9 mouse cellular contexts compared by ENCODE assay signal in genomic region chr7:64192261-64192943, GRCm38 (mm10). TPM values are rescaled to one million over a fixed set of nuclear protein-coding genes. Genes with fewer than 3 reads are reported as not detected.
A peak's percentile ranks its signal among the peaks of the same experiment; 100 is the strongest.
DNase-seq lines count a peak whose midpoint lies in the region; ATAC-seq and TF ChIP-seq lines count a peak whose summit lies in the region.
"Had no signal": no experiment of that assay in that cellular context is flagged by ENCODE, and none has a peak within 500 bp of the region (broad histone marks: within the 10 kb centered on the region; RNA-seq: fewer than 3 reads in every experiment).

No protein-coding gene starts in this region.

- ATAC-seq in hindbrain, postnatal 0 days = 0 out of 2 replicates have a peak, but pooled peaks have one; percentile 29
- no peak for ATAC-seq in hindbrain, embryonic 16.5 days
- peak; percentile 69 for ATAC-seq in stomach, embryonic 16.5 days (ENCODE audit: insufficient read depth, low FRiP score)
- no peak for ATAC-seq in midbrain, embryonic 16.5 days

- H3K27me3 ChIP-seq in hindbrain, postnatal 0 days (ENCODE audit: insufficient read depth, low read length) = no peaks in the 10 kb centered on the region
- H3K27me3 ChIP-seq in hindbrain, embryonic 16.5 days (replicated peaks; ENCODE audit: control insufficient read depth, insufficient read depth, low read length) = no peaks in the 10 kb centered on the region
- H3K27me3 ChIP-seq in stomach, embryonic 16.5 days (ENCODE audit: control insufficient read depth, insufficient read depth, low read length) = no peaks in the 10 kb centered on the region
- no peaks in the 10 kb centered on the region for H3K27me3 ChIP-seq in midbrain, embryonic 16.5 days (ENCODE audit: control insufficient read depth, insufficient read depth, low read depth, low read length)

- no peak for TF ChIP-seq CTCF in hindbrain, postnatal 0 days (IDR thresholded peaks at IDR 0.05; ENCODE audit: low read depth)

- no peaks in the 10 kb centered on the region for H3K36me3 ChIP-seq in hindbrain, postnatal 0 days (ENCODE audit: insufficient read depth, low read length)
- no peaks in the 10 kb centered on the region for H3K36me3 ChIP-seq in hindbrain, embryonic 16.5 days (ENCODE audit: control insufficient read depth, insufficient read depth, low read length)
- no peaks in the 10 kb centered on the region for H3K36me3 ChIP-seq in stomach, embryonic 16.5 days (ENCODE audit: control insufficient read depth, insufficient read depth, low read length)
- no peaks in the 10 kb centered on the region for H3K36me3 ChIP-seq in midbrain, embryonic 16.5 days (ENCODE audit: control insufficient read depth, insufficient read depth, low read length)

- no peak overlapping the region for H3K9ac ChIP-seq in hindbrain, postnatal 0 days (replicated peaks; ENCODE audit: low read length)
- H3K9ac ChIP-seq in hindbrain, embryonic 16.5 days (ENCODE audit: low read depth, low read length) = no peak overlapping the region
- H3K9ac ChIP-seq in stomach, embryonic 16.5 days (ENCODE audit: low read length) = peak overlapping the region; percentile 21; the same call in 1 of the 2 replicates
- no peak overlapping the region for H3K9ac ChIP-seq in midbrain, embryonic 16.5 days (ENCODE audit: low read depth, low read length)

- WGBS in hindbrain, postnatal 0 days = 69% methylated on average over 14 of the region's 14 CpGs
- 76% methylated on average over 14 of the region's 14 CpGs for WGBS in hindbrain, embryonic 16.5 days
- 25% methylated on average over 14 of the region's 14 CpGs for WGBS in stomach, embryonic 16.5 days
- 63% methylated on average over 14 of the region's 14 CpGs for WGBS in midbrain, embryonic 16.5 days

- no peak for DNase-seq in hindbrain, postnatal 0 days (ENCODE audit: low spot score)
- DNase-seq in 416B (ENCODE audit: low read depth) = peak; percentile 75
- peak; percentile 49 for DNase-seq in adrenal gland, postnatal 10 days
- peak; percentile 51 for DNase-seq in heart, adult 8-10 months (ENCODE audit: low spot score)
- peak; percentile 59 to 74 for DNase-seq in kidney, postnatal 25 days

- no peak overlapping the region for H3K27ac ChIP-seq in hindbrain, postnatal 0 days
- H3K27ac ChIP-seq in hindbrain, embryonic 16.5 days (ENCODE audit: low read depth, low read length) = no peak overlapping the region
- H3K27ac ChIP-seq in stomach, embryonic 16.5 days (ENCODE audit: low read length) = peak overlapping the region; percentile 69
- no peak overlapping the region for H3K27ac ChIP-seq in midbrain, embryonic 16.5 days (ENCODE audit: low read length)

- H3K4me1 ChIP-seq in hindbrain, postnatal 0 days (ENCODE audit: insufficient read depth, low read length) = no peaks in the 10 kb centered on the region
- no peaks in the 10 kb centered on the region; the same call in 1 of the 2 replicates for H3K4me1 ChIP-seq in hindbrain, embryonic 16.5 days (ENCODE audit: control insufficient read depth, insufficient read depth, low read depth, low read length)
- peaks cover 15% of the 10 kb centered on the region for H3K4me1 ChIP-seq in stomach, embryonic 16.5 days (ENCODE audit: control insufficient read depth, insufficient read depth, low read length)
- no peaks in the 10 kb centered on the region for H3K4me1 ChIP-seq in midbrain, embryonic 16.5 days (ENCODE audit: control insufficient read depth, insufficient read depth, low read length)

- no peak overlapping the region for H3K4me3 ChIP-seq in hindbrain, postnatal 0 days (ENCODE audit: low read length)
- H3K4me3 ChIP-seq in hindbrain, embryonic 16.5 days (ENCODE audit: low read length) = no peak overlapping the region
- no peak overlapping the region for H3K4me3 ChIP-seq in stomach, embryonic 16.5 days (replicated peaks; ENCODE audit: low read length)
- H3K4me3 ChIP-seq in midbrain, embryonic 16.5 days (ENCODE audit: low read depth, low read length) = no peak overlapping the region

- H3K4me2 ChIP-seq in hindbrain, postnatal 0 days (ENCODE audit: low read depth, low read length) = no peak overlapping the region
- H3K4me2 ChIP-seq in hindbrain, embryonic 16.5 days (ENCODE audit: low read length) = no peak overlapping the region
- H3K4me2 ChIP-seq in stomach, embryonic 16.5 days (ENCODE audit: low read depth, low read length) = peak overlapping the region; percentile 32; the same call in 1 of the 2 replicates
- no peak overlapping the region for H3K4me2 ChIP-seq in midbrain, embryonic 16.5 days (ENCODE audit: low read length)

- H3K9me3 ChIP-seq in hindbrain, postnatal 0 days (ENCODE audit: low read length) = no peaks in the 10 kb centered on the region
- H3K9me3 ChIP-seq in hindbrain, embryonic 16.5 days (ENCODE audit: control insufficient read depth, low read length) = no peaks in the 10 kb centered on the region
- no peaks in the 10 kb centered on the region for H3K9me3 ChIP-seq in stomach, embryonic 16.5 days (replicated peaks; ENCODE audit: control insufficient read depth, low read length)
- no peaks in the 10 kb centered on the region for H3K9me3 ChIP-seq in midbrain, embryonic 16.5 days (replicated peaks; ENCODE audit: control insufficient read depth, low read length, poor library complexity, severe bottlenecking)

RNA-seq across cellular contexts. Expression of gene Trpm1, which starts 38.8 kb away (rescaled TPM):
- 0.16 TPM in 1 of 2 replicates, not detected in the other for total RNA-seq in hindbrain, postnatal 0 days (2014; rRNA removed)
- 0.26 and 0.33 TPM in 2 replicates for polyA plus RNA-seq in hindbrain, postnatal 0 days (2015; fragmentation: Nextera tagmentation; extraction: Ambion mirVana)
- polyA plus RNA-seq in hindbrain, embryonic 16.5 days (2015; fragmentation: Nextera tagmentation; extraction: Ambion mirVana) = 0.19 and 0.22 TPM in 2 replicates
- total RNA-seq in adrenal gland, postnatal 10 days (2021) = under 1 TPM; 0.12 to 0.67 TPM
- total RNA-seq in heart, adult 8-10 months (2022) = under 1 TPM in 2 of 4 experiments, not detected in 2; 0.31 to 0.66 TPM
- polyA plus RNA-seq in stomach, embryonic 16.5 days (2015; fragmentation: Nextera tagmentation; extraction: Ambion mirVana) = 0.12 and 0.22 TPM in 2 replicates
- 0.15 and 0.20 TPM in 2 replicates for polyA plus RNA-seq in midbrain, embryonic 16.5 days (2015; fragmentation: Nextera tagmentation; extraction: Ambion mirVana)
- total RNA-seq: adrenal gland, postnatal 4 days had no signal

Comparison
In these comparisons a context has a peak if more than half of its experiments do, and no peak if none do; other contexts are left out.
1. ATAC-seq: peak in hindbrain, postnatal 0 days (single experiment) and stomach, embryonic 16.5 days (single experiment); none in hindbrain, embryonic 16.5 days (single experiment) and midbrain, embryonic 16.5 days (single experiment).